Mouse (Mus musculus) spleen, adult 2 months (tissue): Measurements from ENCODE around the gene Pole3. TPM values are rescaled to one million over a fixed set of nuclear protein-coding genes. Genes with fewer than 3 reads are reported as not detected.
"Not testable (repeated sequence)": the region's sequence is repeated elsewhere in the genome, so short reads cannot be mapped to it uniquely, and the experiment has no call there.

Source experiments
- DNase-seq, 2 experiments: peaks; one replicate each; pipeline versions ENCODE4 v3.0.0 to v3.0.0-alpha.2; 2012 to 2021; ENCODE audit warnings: low spot score in 2 of 2, low read depth in 1 of 2
- H3K27ac ChIP-seq: fragments of 200-500 bp; 2 replicates; pipeline ENCODE4 v1.5.1; 2012; ENCODE audit warnings: low read length, inconsistent platforms; ENCODE audit not compliant: insufficient read depth
- H3K27me3 ChIP-seq: fragments of 200-500 bp; 2 replicates; pipeline ENCODE4 v1.6.1; 2012; ENCODE audit warnings: mild to moderate bottlenecking, moderate library complexity, low read length, inconsistent platforms; ENCODE audit not compliant: control insufficient read depth, insufficient read depth
- H3K36me3 ChIP-seq: fragments of 200-500 bp; 2 replicates; pipeline ENCODE4 v1.6.1; 2012; ENCODE audit warnings: mild to moderate bottlenecking, low read length, inconsistent platforms; ENCODE audit not compliant: control insufficient read depth, insufficient read depth
- H3K4me1 ChIP-seq: fragments of 200-500 bp; 2 replicates; pipeline ENCODE4 v1.6.1; 2011; ENCODE audit warnings: inconsistent platforms; ENCODE audit not compliant: control insufficient read depth, insufficient read depth, insufficient read length
- H3K4me3 ChIP-seq: fragments of 200-500 bp; 2 replicates; pipeline ENCODE4 v1.5.1; 2011; ENCODE audit warnings: mild to moderate bottlenecking, inconsistent platforms; ENCODE audit not compliant: insufficient read depth, insufficient read length; ENCODE audit errors: extremely low read depth
- CTCF ChIP-seq: fragments of 200-500 bp; IDR thresholded peaks from 2 replicates; pipeline ENCODE4 v1.5.1; 2011; ENCODE audit warnings: mild to moderate bottlenecking, inconsistent platforms; ENCODE audit not compliant: insufficient read depth, insufficient read length, insufficient replicate concordance; ENCODE audit errors: extremely low read depth
- POLR2A ChIP-seq: fragments of 200-500 bp; IDR thresholded peaks from 2 replicates; pipeline ENCODE4 v1.6.1; 2011; ENCODE audit warnings: low read depth, low read length, inconsistent platforms
- WGBS: fragments of 180-500 bp; shearing (Covaris S2); methylation state at CpG from one replicate; pipeline ENCODE4 v1.1.7; 2018; 5-methylcytosine and 5-hydroxymethylcytosine counted together
- polyA plus RNA-seq: library from polyadenylated mRNA; depleted of rRNA; stranded (reverse); fragments of >200 nt; gene quantifications from 2 replicates; pipeline ENCODE4 v1.2.3, GENCODE M21; 2012; rRNA removed

Pole3 gene
- polyA plus RNA-seq, 1 experiment, result 6.1 TPM

DNA sequence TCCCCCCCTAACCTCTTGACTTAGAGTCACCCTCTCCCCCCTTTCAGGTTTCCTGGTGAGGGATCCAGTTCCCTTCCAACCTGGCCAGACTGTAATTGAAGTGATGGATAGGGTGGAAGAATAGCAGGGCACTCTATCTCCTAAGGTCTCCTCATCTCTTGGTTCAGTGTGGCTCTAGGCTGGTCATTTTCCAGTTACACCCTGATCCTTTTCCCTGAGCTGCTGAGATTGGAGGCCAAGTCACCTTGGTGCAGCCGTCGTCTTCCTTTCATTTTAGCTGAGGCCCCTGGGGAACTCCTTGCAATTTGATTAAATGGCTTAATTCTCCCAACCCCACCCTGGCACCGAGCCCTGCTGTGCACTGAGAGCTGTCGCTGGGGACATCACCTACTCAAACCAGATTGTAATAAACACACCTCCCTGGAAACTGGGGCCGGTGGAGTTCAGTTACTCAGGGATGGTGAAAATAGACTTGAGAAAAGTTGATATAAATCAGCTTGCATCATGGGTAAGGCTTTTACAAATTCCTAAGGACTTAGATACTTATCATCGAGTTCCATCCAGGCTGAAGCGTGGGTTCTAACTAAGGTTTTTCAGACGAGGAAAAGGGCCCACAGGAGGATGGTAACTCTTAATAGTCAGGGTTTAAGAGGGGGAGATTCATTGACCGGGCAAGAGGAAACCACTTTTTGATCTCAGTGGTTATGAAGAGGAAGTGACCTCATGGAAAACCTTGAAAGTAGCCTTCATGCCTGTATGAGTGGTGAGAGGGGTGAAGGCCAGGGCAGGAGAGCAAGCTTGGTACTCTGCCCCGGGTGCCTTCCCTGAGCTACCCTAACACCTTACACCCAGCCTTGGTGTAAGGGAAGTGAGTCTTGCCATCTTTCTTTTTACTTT, 43.9 kb downstream of the Pole3 start:
- Histone ChIP-seq H3K27me3 (no peaks in the 10 kb centered on the region), H3K4me3 (no peak overlapping the region), H3K36me3 (no peaks in the 10 kb centered on the region), H3K4me1 (peaks cover 13% of the 10 kb centered on the region), H3K27ac (peak overlapping the region; percentile 43)
- 8% methylated on average over 10 of the region's 10 CpGs for WGBS
- peak; percentile 30 to 75 for DNase-seq
- TF ChIP-seq POLR2A (no peak), CTCF (no peak)

GRCm38 (mm10) chr4:62479937-62480708, 44.7 kb downstream of the Pole3 start, which contains the start of gene Bspry:
Bspry (plus strand) TSS chr4:62480053.
- H3K36me3 ChIP-seq, result no peaks in the 10 kb centered on the region
- WGBS, result 2% methylated on average over 71 of the region's 71 CpGs
- H3K4me1 ChIP-seq, result peaks cover 13% of the 10 kb centered on the region
- H3K27me3 ChIP-seq, result no peaks in the 10 kb centered on the region
- peak within 1 kb of the TSS; percentile 50 for H3K27ac ChIP-seq
- H3K4me3 ChIP-seq, result peak within 1 kb of the TSS; percentile 49
- no peak for TF ChIP-seq POLR2A
- TF ChIP-seq CTCF, result no peak
- peak in 1 of 2 experiments; percentile 49 for DNase-seq

GRCm38 (mm10) chr4:62479593-62479936, 45.3 kb downstream of the Pole3 start:
- H3K27me3 ChIP-seq, H3K36me3 ChIP-seq, DNase-seq: not testable (repeated sequence)
- peak overlapping the region; percentile 50; the same call in 1 of the 2 replicates for H3K27ac ChIP-seq
- H3K4me1 ChIP-seq, result peaks cover 13% of the 10 kb centered on the region
- peak overlapping the region; percentile 49 for H3K4me3 ChIP-seq
- WGBS, result 9% methylated on average over 11 of the region's 11 CpGs

- Histone ChIP-seq H3K4me1 (peaks cover 13% of the 10 kb centered on the region), H3K36me3 (no peaks in the 10 kb centered on the region), H3K27ac (no peak overlapping the region), H3K4me3 (no peak overlapping the region), H3K27me3 (no peaks in the 10 kb centered on the region)
- WGBS, result 91% methylated on average over 6 of the region's 6 CpGs
- no peak for DNase-seq
- no peak for TF ChIP-seq CTCF
- TF ChIP-seq POLR2A, result no peak
These were observed 47.2 kb downstream of the Pole3 start for GRCm38 (mm10) chr4:62477542-62478244.

- DNase-seq, result no peak
- H3K4me3 ChIP-seq, result no peak overlapping the region
- H3K36me3 ChIP-seq, result no peaks in the 10 kb centered on the region
- peaks cover 12% of the 10 kb centered on the region for H3K4me1 ChIP-seq
- WGBS, result 55% methylated on average over 6 of the region's 6 CpGs
- TF ChIP-seq POLR2A (no peak), CTCF (no peak)
- H3K27me3 ChIP-seq, result no peaks in the 10 kb centered on the region
- H3K27ac ChIP-seq, result no peak overlapping the region
These were observed 49.1 kb downstream of the Pole3 start for GRCm38 (mm10) chr4:62475793-62476192.

DNA sequence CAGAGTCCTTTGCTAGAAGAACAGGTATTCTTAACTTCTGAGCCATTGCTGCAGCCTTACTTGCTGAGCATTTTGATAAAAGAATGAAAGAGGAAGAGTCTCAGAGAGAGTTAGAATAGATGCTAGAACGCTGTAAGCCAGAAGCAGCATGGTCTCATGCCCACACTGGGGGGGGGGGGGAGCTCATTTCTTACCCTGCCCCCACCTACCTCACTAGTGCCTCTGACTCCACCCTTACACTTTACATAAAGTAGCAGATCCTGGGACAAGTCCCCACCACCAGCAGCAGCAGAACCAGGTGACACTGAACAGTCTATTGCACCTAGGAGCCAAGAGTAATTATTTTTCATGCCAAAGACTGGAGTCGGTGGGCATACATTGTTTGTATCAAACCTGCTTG, 49.7 kb downstream of the Pole3 start:
- TF ChIP-seq POLR2A (no peak), CTCF (no peak)

More for the DNA sequence above, 49.7 kb downstream of the Pole3 start:
- Histone ChIP-seq H3K27ac (no peak overlapping the region), H3K4me1 (peaks cover 7% of the 10 kb centered on the region), H3K4me3 (no peak overlapping the region), H3K36me3 (no peaks in the 10 kb centered on the region), H3K27me3 (no peaks in the 10 kb centered on the region)
- DNase-seq, result no peak
- WGBS, result 62% methylated on average over 2 of the region's 2 CpGs

Other genes starting within 250 kb of the Pole3 start
- gene Fkbp15, start 164.5 kb downstream of the Pole3 start, polyA plus RNA-seq, result 32.2 TPM in 2 replicates
- 5.0 and 5.4 TPM in 2 replicates for gene Slc31a1, start 164.3 kb downstream of the Pole3 start, polyA plus RNA-seq
- 14.1 and 14.7 TPM in 2 replicates for gene Cdc26, start 116.4 kb downstream of the Pole3 start, polyA plus RNA-seq
- 9.4 and 9.6 TPM in 2 replicates for gene Prpf4, start 116.3 kb downstream of the Pole3 start, polyA plus RNA-seq
- not detected in 2 replicates for gene Rnf183, start 89.8 kb downstream of the Pole3 start, polyA plus RNA-seq
- gene Wdr31, start 54.2 kb downstream of the Pole3 start, polyA plus RNA-seq, result 0.26 and 0.51 TPM in 2 replicates
- gene Bspry, start 45.0 kb downstream of the Pole3 start, polyA plus RNA-seq, result 2.1 and 3.2 TPM in 2 replicates
- 1.9 and 2.3 TPM in 2 replicates for gene Hdhd3, start 21.6 kb downstream of the Pole3 start, polyA plus RNA-seq
- 128 and 180 TPM in 2 replicates for gene Alad, start 5.2 kb downstream of the Pole3 start, polyA plus RNA-seq
- 0.11 TPM in 1 of 2 replicates, not detected in the other for gene 4933430I17Rik, start 301 bp upstream of the Pole3 start, polyA plus RNA-seq
- gene Rgs3, start 34.8 kb upstream of the Pole3 start, polyA plus RNA-seq, result 51.7 and 57.5 TPM in 2 replicates